Mouse (Mus musculus) C2C12 (cell line): ENCODE measurements at regions not wholly inside any gene's neighbourhood (a gene's known extent, or its start where the extent isn't known, plus 50 kb on each side); places are given as distances from the start of the nearest gene placed in this dataset.

ENCODE experiments used
- H3K27me3 ChIP-seq: one replicate; pipeline ENCODE4 v1.6.1; 2011; ENCODE audit not compliant: control insufficient read depth, insufficient read depth, insufficient read length
- H3K36me3 ChIP-seq: one replicate; pipeline ENCODE4 v1.6.1; 2011; ENCODE audit not compliant: control insufficient read depth, insufficient read depth
- H3K4me3 ChIP-seq: one replicate; pipeline ENCODE4 v1.5.1; 2011; ENCODE audit warnings: mild to moderate bottlenecking, control low read depth; ENCODE audit not compliant: poor library complexity, insufficient read depth, severe bottlenecking
- H3K79me2 ChIP-seq: one replicate; pipeline ENCODE4 v1.6.1; 2011; ENCODE audit not compliant: control insufficient read depth, insufficient read depth
- H3K79me3 ChIP-seq: one replicate; pipeline ENCODE4 v1.6.1; 2011; ENCODE audit warnings: low read depth, control low read depth
- H3ac ChIP-seq: one replicate; pipeline ENCODE3; 2011; ENCODE audit warnings: low read depth; ENCODE audit not compliant: control insufficient read depth, insufficient read length
- CEBPB ChIP-seq: IDR thresholded peaks from one replicate; pipeline ENCODE4 v1.6.1; 2011; ENCODE audit warnings: low read depth, mild to moderate bottlenecking, control low read depth, moderate library complexity
- CTCF ChIP-seq: IDR thresholded peaks from one replicate; pipeline ENCODE4 v1.5.1; 2011; ENCODE audit not compliant: control insufficient read depth, insufficient read depth, insufficient read length
- FOSL1 ChIP-seq: IDR thresholded peaks from one replicate; pipeline ENCODE4 v1.8.0; 2011; ENCODE audit warnings: mild to moderate bottlenecking, low read length; ENCODE audit not compliant: poor library complexity, insufficient read depth, severe bottlenecking
- MAX ChIP-seq: IDR thresholded peaks from one replicate; pipeline ENCODE4 v1.6.1; 2011; ENCODE audit warnings: mild to moderate bottlenecking, control low read depth
- MYOD1 ChIP-seq: IDR thresholded peaks from one replicate; pipeline ENCODE4 v1.6.1; 2011; ENCODE audit warnings: low read depth; ENCODE audit not compliant: control insufficient read depth, insufficient read length
- MYOG ChIP-seq: IDR thresholded peaks from one replicate; pipeline ENCODE4 v1.6.1; 2011; ENCODE audit not compliant: control insufficient read depth, insufficient read length; ENCODE audit errors: extremely low read depth
- USF1 ChIP-seq: IDR thresholded peaks from one replicate; pipeline ENCODE4 v1.6.1; 2011; ENCODE audit warnings: low read depth, mild to moderate bottlenecking, control low read depth, moderate library complexity

- Histone ChIP-seq H3ac (no peak overlapping the region), H3K4me3 (no peak overlapping the region), H3K36me3 (no peaks in the 10 kb centered on the region), H3K27me3 (peaks cover 5% of the 10 kb centered on the region), H3K79me3 (no peaks in the 10 kb centered on the region), H3K79me2 (no peaks in the 10 kb centered on the region)
- TF ChIP-seq USF1, result no peak
- no peak for TF ChIP-seq CTCF
- TF ChIP-seq MAX, result no peak
- no peak for TF ChIP-seq FOSL1
- TF ChIP-seq CEBPB, result no peak
- no peak for TF ChIP-seq MYOD1
- TF ChIP-seq MYOG, result no peak
Observed at GRCm38 (mm10) chr15:36360694-36361521, 646.7 kb downstream of the Zfp706 start.

GRCm38 (mm10) chr15:36355851-36356250 lies 651.7 kb downstream of the Zfp706 start:
- TF ChIP-seq CEBPB (no peak), MYOD1 (no peak), MAX (no peak), FOSL1 (no peak), USF1 (no peak), CTCF (no peak), MYOG (no peak)
- H3K36me3 ChIP-seq, result no peaks in the 10 kb centered on the region
- no peak overlapping the region for H3ac ChIP-seq
- no peaks in the 10 kb centered on the region for H3K79me2 ChIP-seq
- peaks cover 10% of the 10 kb centered on the region for H3K27me3 ChIP-seq
- no peak overlapping the region for H3K4me3 ChIP-seq
- H3K79me3 ChIP-seq, result no peaks in the 10 kb centered on the region

GRCm38 (mm10) chr15:36354545-36354944 lies 653.0 kb downstream of the Zfp706 start:
- H3ac ChIP-seq, result no peak overlapping the region

GRCm38 (mm10) chr15:36353793-36354192 lies 653.8 kb downstream of the Zfp706 start:
- Histone ChIP-seq H3ac (no peak overlapping the region), H3K4me3 (no peak overlapping the region), H3K79me2 (no peaks in the 10 kb centered on the region), H3K27me3 (peaks cover 19% of the 10 kb centered on the region), H3K36me3 (no peaks in the 10 kb centered on the region), H3K79me3 (no peaks in the 10 kb centered on the region)
- no peak for TF ChIP-seq MYOG
- TF ChIP-seq CTCF, result no peak
- TF ChIP-seq CEBPB, result no peak
- TF ChIP-seq FOSL1, result no peak
- no peak for TF ChIP-seq USF1
- no peak for TF ChIP-seq MAX

More at GRCm38 (mm10) chr15:36354545-36354944, 653.0 kb downstream of the Zfp706 start:
- H3K27me3 ChIP-seq, result peaks cover 19% of the 10 kb centered on the region
- no peaks in the 10 kb centered on the region for H3K79me2 ChIP-seq
- no peaks in the 10 kb centered on the region for H3K36me3 ChIP-seq
- TF ChIP-seq USF1, result no peak
- no peak for TF ChIP-seq MYOG
- TF ChIP-seq MYOD1, result no peak
- TF ChIP-seq FOSL1, result no peak
- no peak for TF ChIP-seq CTCF
- no peak for TF ChIP-seq CEBPB
- TF ChIP-seq MAX, result no peak
- H3K79me3 ChIP-seq, result no peaks in the 10 kb centered on the region
- no peak overlapping the region for H3K4me3 ChIP-seq

GRCm38 (mm10) chr15:36352929-36353328 lies 654.6 kb downstream of the Zfp706 start:
- H3K27me3 ChIP-seq, result peaks cover 19% of the 10 kb centered on the region
- H3ac ChIP-seq, result no peak overlapping the region
- H3K36me3 ChIP-seq, result no peaks in the 10 kb centered on the region
- no peaks in the 10 kb centered on the region for H3K79me3 ChIP-seq
- H3K79me2 ChIP-seq, result no peaks in the 10 kb centered on the region
- H3K4me3 ChIP-seq, result no peak overlapping the region
- TF ChIP-seq MYOD1 (no peak), CTCF (no peak), USF1 (no peak)

- Histone ChIP-seq H3K4me3 (no peak overlapping the region), H3K79me3 (no peaks in the 10 kb centered on the region), H3K79me2 (no peaks in the 10 kb centered on the region), H3K27me3 (peaks cover 19% of the 10 kb centered on the region), H3ac (no peak overlapping the region), H3K36me3 (no peaks in the 10 kb centered on the region)
- TF ChIP-seq MYOG, result no peak
- TF ChIP-seq FOSL1, result no peak
- no peak for TF ChIP-seq CTCF
Observed at GRCm38 (mm10) chr15:36351693-36352092, 655.9 kb downstream of the Zfp706 start.
